Mouse (Mus musculus) forebrain, embryonic 16.5 days (tissue): ENCODE data around the gene Cdkn1b. TPM values are rescaled to one million over a fixed set of nuclear protein-coding genes. Genes with fewer than 3 reads are reported as not detected.

Source experiments
- ATAC-seq: fragments of 200-750 bp; cut with Nextera tagmentation; 2 replicates; pipeline ENCODE4 v1.8.0; 2017; ENCODE audit warnings: mild to moderate bottlenecking, moderate library complexity
- H3K27ac ChIP-seq: fragments of 300-500 bp; sonication (generic); 2 replicates; pipeline ENCODE4 v1.5.1; 2014; ENCODE audit warnings: low read length, control low read depth
- H3K27me3 ChIP-seq: fragments of 300-500 bp; sonication (generic); replicated peaks from 2 replicates; pipeline ENCODE4 v1.6.1; 2014; ENCODE audit warnings: low read length; ENCODE audit not compliant: control insufficient read depth, insufficient read depth
- H3K36me3 ChIP-seq: fragments of 300-500 bp; sonication (generic); 2 replicates; pipeline ENCODE4 v1.6.1; 2014; ENCODE audit not compliant: control insufficient read depth, insufficient read depth
- H3K4me1 ChIP-seq: fragments of 300-500 bp; sonication (generic); replicated peaks from 2 replicates; pipeline ENCODE4 v1.6.1; 2014; ENCODE audit warnings: low read length; ENCODE audit not compliant: control insufficient read depth, insufficient read depth
- H3K4me2 ChIP-seq: fragments of 300-500 bp; sonication (generic); 2 replicates; pipeline ENCODE4 v1.6.1; 2014; ENCODE audit warnings: mild to moderate bottlenecking, low read length, control low read depth
- H3K4me3 ChIP-seq: fragments of 300-500 bp; sonication (generic); replicated peaks from 2 replicates; pipeline ENCODE4 v1.5.1; 2014; ENCODE audit warnings: mild to moderate bottlenecking, low read length, control low read depth
- H3K9ac ChIP-seq: fragments of 300-500 bp; sonication (generic); replicated peaks from 2 replicates; pipeline ENCODE4 v1.6.1; 2014; ENCODE audit warnings: low read depth, low read length, control low read depth
- H3K9me3 ChIP-seq: fragments of 300-500 bp; sonication (generic); 2 replicates; pipeline ENCODE4 v1.6.1; 2016; ENCODE audit warnings: low read length; ENCODE audit not compliant: control insufficient read depth
- WGBS: fragments of 180-500 bp; shearing (Covaris S2); extraction: QIAGEN DNeasy Blood & Tissue Kit; methylation state at CpG from one replicate; pipeline ENCODE4 v1.1.7; 2014; 5-methylcytosine and 5-hydroxymethylcytosine counted together
- polyA plus RNA-seq: library from polyadenylated mRNA; unstranded; fragments of >200 nt; fragmentation: Nextera tagmentation; extraction: Ambion mirVana; gene quantifications from 2 replicates; pipeline ENCODE4 v1.2.1, GENCODE M21; 2015

Cdkn1b gene
- polyA plus RNA-seq, 1 experiment from 2014 or later = 39.4 TPM

- H3K27me3 ChIP-seq = no peaks in the 10 kb centered on the region
- no peak overlapping the region for H3K27ac ChIP-seq
- no peaks in the 10 kb centered on the region for H3K9me3 ChIP-seq
- no peak for ATAC-seq
- H3K4me2 ChIP-seq = peak overlapping the region; percentile 7
- H3K4me1 ChIP-seq = peaks cover 20% of the 10 kb centered on the region
- WGBS = 65% methylated on average over 12 of the region's 12 CpGs
- no peak overlapping the region for H3K9ac ChIP-seq
- no peaks in the 10 kb centered on the region for H3K36me3 ChIP-seq
- H3K4me3 ChIP-seq = no peak overlapping the region
Measured at GRCm38 (mm10) chr6:134932486-134933206, 12.4 kb downstream of the Cdkn1b start.

- ATAC-seq = no peak
- Histone ChIP-seq H3K27ac (no peak overlapping the region), H3K4me1 (peaks cover 18% of the 10 kb centered on the region), H3K4me3 (no peak overlapping the region), H3K36me3 (no peaks in the 10 kb centered on the region), H3K4me2 (no peak overlapping the region; the same call in 1 of the 2 replicates), H3K27me3 (no peaks in the 10 kb centered on the region), H3K9ac (no peak overlapping the region), H3K9me3 (no peaks in the 10 kb centered on the region)
- WGBS = 87% methylated on average over 2 of the region's 2 CpGs
Measured at GRCm38 (mm10) chr6:134933207-134933558, 13.0 kb downstream of the Cdkn1b start.

- no peak overlapping the region for H3K27ac ChIP-seq
- H3K4me3 ChIP-seq = no peak overlapping the region
- H3K9ac ChIP-seq = no peak overlapping the region
- H3K4me1 ChIP-seq = peaks cover 14% of the 10 kb centered on the region
- no peaks in the 10 kb centered on the region for H3K27me3 ChIP-seq
- 93% methylated on average over 5 of the region's 5 CpGs for WGBS
- no peaks in the 10 kb centered on the region for H3K9me3 ChIP-seq
- H3K36me3 ChIP-seq = no peaks in the 10 kb centered on the region
- no peak overlapping the region for H3K4me2 ChIP-seq
- no peak for ATAC-seq
Measured at GRCm38 (mm10) chr6:134934305-134934704, 14.1 kb downstream of the Cdkn1b start.

GRCm38 (mm10) chr6:134939781-134940180 lies 19.6 kb downstream of the Cdkn1b start:
- Histone ChIP-seq H3K36me3 (no peaks in the 10 kb centered on the region), H3K9me3 (no peaks in the 10 kb centered on the region), H3K4me2 (no peak overlapping the region), H3K4me3 (no peak overlapping the region), H3K27ac (no peak overlapping the region), H3K4me1 (no peaks in the 10 kb centered on the region), H3K9ac (no peak overlapping the region), H3K27me3 (no peaks in the 10 kb centered on the region)
- no peak for ATAC-seq
- 83% methylated on average over 4 of the region's 4 CpGs for WGBS

- Histone ChIP-seq H3K4me1 (no peaks in the 10 kb centered on the region), H3K27ac (no peak overlapping the region), H3K9ac (no peak overlapping the region), H3K27me3 (no peaks in the 10 kb centered on the region), H3K4me2 (no peak overlapping the region), H3K4me3 (no peak overlapping the region), H3K36me3 (no peaks in the 10 kb centered on the region), H3K9me3 (no peaks in the 10 kb centered on the region)
- 90% methylated on average over 13 of the region's 13 CpGs for WGBS
- no peak for ATAC-seq
Measured at GRCm38 (mm10) chr6:134943759-134944407, 23.7 kb downstream of the Cdkn1b start.

- Histone ChIP-seq H3K4me3 (no peak overlapping the region), H3K27ac (no peak overlapping the region), H3K36me3 (no peaks in the 10 kb centered on the region), H3K27me3 (no peaks in the 10 kb centered on the region), H3K9ac (no peak overlapping the region), H3K4me2 (no peak overlapping the region), H3K9me3 (no peaks in the 10 kb centered on the region), H3K4me1 (no peaks in the 10 kb centered on the region)
- WGBS = 64% methylated on average over 6 of the region's 6 CpGs
- no peak for ATAC-seq
Measured at GRCm38 (mm10) chr6:134946054-134946453, 25.9 kb downstream of the Cdkn1b start.

GRCm38 (mm10) chr6:134946858-134947257 lies 26.7 kb downstream of the Cdkn1b start:
- no peak for ATAC-seq
- Histone ChIP-seq H3K4me3 (no peak overlapping the region), H3K9ac (no peak overlapping the region), H3K36me3 (no peaks in the 10 kb centered on the region), H3K4me1 (no peaks in the 10 kb centered on the region), H3K27ac (no peak overlapping the region), H3K9me3 (no peaks in the 10 kb centered on the region), H3K27me3 (no peaks in the 10 kb centered on the region), H3K4me2 (no peak overlapping the region)
- 88% methylated on average over 9 of the region's 9 CpGs for WGBS

- no peak overlapping the region for H3K4me3 ChIP-seq
- H3K4me2 ChIP-seq = no peak overlapping the region
- WGBS = 48% methylated on average over 13 of the region's 13 CpGs
- H3K4me1 ChIP-seq = no peaks in the 10 kb centered on the region
- no peak overlapping the region for H3K27ac ChIP-seq
- ATAC-seq = peak; percentile 28; the same call in 1 of the 2 replicates
- no peak overlapping the region for H3K9ac ChIP-seq
- no peaks in the 10 kb centered on the region for H3K27me3 ChIP-seq
- no peaks in the 10 kb centered on the region for H3K36me3 ChIP-seq
- H3K9me3 ChIP-seq = no peaks in the 10 kb centered on the region
Measured at GRCm38 (mm10) chr6:134947311-134948087, 27.3 kb downstream of the Cdkn1b start.

- Histone ChIP-seq H3K27ac (no peak overlapping the region), H3K9ac (no peak overlapping the region), H3K9me3 (no peaks in the 10 kb centered on the region), H3K36me3 (no peaks in the 10 kb centered on the region), H3K27me3 (no peaks in the 10 kb centered on the region), H3K4me1 (no peaks in the 10 kb centered on the region), H3K4me3 (no peak overlapping the region), H3K4me2 (no peak overlapping the region)
- no peak for ATAC-seq
- 67% methylated on average over 11 of the region's 11 CpGs for WGBS
Measured at GRCm38 (mm10) chr6:134948522-134949061, 28.4 kb downstream of the Cdkn1b start.
